Mouse (Mus musculus) forebrain, embryonic 10.5 days (tissue): ENCODE measurements at regions not wholly inside any gene's neighbourhood (a gene's known extent, or its start where the extent isn't known, plus 50 kb on each side); places are given as distances from the start of the nearest gene placed in this dataset.

ENCODE experiments used
- DNase-seq: peaks from one replicate; pipeline ENCODE4 v3.0.0-alpha.2; 2017; ENCODE audit warnings: low spot score; ENCODE audit errors: extremely low spot score
- H3K27ac ChIP-seq: fragments of 300-500 bp; sonication (generic); 2 replicates; pipeline ENCODE4 v1.5.1; 2016; ENCODE audit warnings: mild to moderate bottlenecking
- H3K27me3 ChIP-seq: fragments of 300-500 bp; sonication (generic); 2 replicates; pipeline ENCODE4 v1.6.1; 2016; ENCODE audit warnings: mild to moderate bottlenecking; ENCODE audit not compliant: poor library complexity, severe bottlenecking
- H3K36me3 ChIP-seq: fragments of 300-500 bp; sonication (generic); replicated peaks from 2 replicates; pipeline ENCODE4 v1.6.1; 2016; ENCODE audit warnings: mild to moderate bottlenecking, moderate library complexity
- H3K4me1 ChIP-seq: fragments of 300-500 bp; sonication (generic); 2 replicates; pipeline ENCODE4 v1.6.1; 2016
- H3K4me3 ChIP-seq: fragments of 300-500 bp; sonication (generic); 2 replicates; pipeline ENCODE4 v1.5.1; 2016; ENCODE audit warnings: mild to moderate bottlenecking, moderate library complexity
- H3K9me3 ChIP-seq: fragments of 300-500 bp; sonication (generic); 2 replicates; pipeline ENCODE4 v1.6.1; 2016; ENCODE audit warnings: mild to moderate bottlenecking, moderate library complexity
- WGBS: fragments of 180-500 bp; shearing (Covaris S2); methylation state at CpG from one replicate; pipeline ENCODE4 v1.1.7; 2016; 5-methylcytosine and 5-hydroxymethylcytosine counted together

DNA sequence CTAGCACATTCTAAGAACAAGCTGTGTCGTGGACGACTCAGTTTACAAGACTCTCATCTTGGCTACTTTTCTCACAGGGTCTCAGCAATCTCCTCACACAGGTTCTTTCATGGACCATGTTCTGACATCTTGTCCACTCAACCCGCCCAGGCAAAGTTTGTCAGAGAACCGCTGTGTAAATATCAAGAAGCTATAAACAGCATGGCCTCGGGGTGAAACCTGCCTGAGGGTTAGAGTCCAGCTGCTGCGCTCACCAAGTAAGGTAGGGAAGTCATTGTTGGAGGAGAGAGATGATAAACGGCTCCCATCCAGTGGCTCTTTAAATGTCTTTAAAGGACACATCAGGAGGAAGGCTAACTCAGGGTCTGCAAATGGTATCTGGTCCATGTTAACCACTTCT, 151.3 kb upstream of the Mylip start:
- DNase-seq = no peak
- Histone ChIP-seq H3K9me3 (no peaks in the 10 kb centered on the region), H3K27me3 (no peaks in the 10 kb centered on the region), H3K27ac (no peak overlapping the region), H3K4me3 (no peak overlapping the region), H3K36me3 (no peaks in the 10 kb centered on the region), H3K4me1 (peaks cover 19% of the 10 kb centered on the region)
- 88% methylated on average over 7 of the region's 7 CpGs for WGBS

DNA sequence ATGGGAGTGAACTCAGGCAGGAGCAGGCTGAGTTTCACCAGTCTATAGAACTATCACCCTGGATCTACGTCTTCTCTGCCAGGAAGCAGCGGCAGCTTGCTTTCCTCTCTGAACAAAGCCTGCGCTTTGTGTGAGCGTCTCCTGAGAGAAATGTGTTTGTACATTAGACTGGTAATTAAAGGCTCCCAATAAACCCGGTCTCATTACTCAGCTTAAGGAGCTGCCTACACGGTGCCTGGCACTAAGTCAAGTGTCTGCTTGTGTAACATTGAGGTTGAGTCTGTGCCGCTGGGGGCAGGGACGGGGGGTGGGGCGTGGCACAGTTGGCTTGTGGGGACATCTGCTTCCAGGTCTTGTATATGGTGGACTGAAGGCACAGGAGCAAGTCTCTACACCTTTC, 150.4 kb upstream of the Mylip start:
- Histone ChIP-seq H3K27ac (no peak overlapping the region), H3K9me3 (no peaks in the 10 kb centered on the region), H3K4me3 (no peak overlapping the region), H3K27me3 (no peaks in the 10 kb centered on the region), H3K36me3 (no peaks in the 10 kb centered on the region), H3K4me1 (peaks cover 19% of the 10 kb centered on the region)
- DNase-seq = no peak
- WGBS = 82% methylated on average over 9 of the region's 9 CpGs

DNA sequence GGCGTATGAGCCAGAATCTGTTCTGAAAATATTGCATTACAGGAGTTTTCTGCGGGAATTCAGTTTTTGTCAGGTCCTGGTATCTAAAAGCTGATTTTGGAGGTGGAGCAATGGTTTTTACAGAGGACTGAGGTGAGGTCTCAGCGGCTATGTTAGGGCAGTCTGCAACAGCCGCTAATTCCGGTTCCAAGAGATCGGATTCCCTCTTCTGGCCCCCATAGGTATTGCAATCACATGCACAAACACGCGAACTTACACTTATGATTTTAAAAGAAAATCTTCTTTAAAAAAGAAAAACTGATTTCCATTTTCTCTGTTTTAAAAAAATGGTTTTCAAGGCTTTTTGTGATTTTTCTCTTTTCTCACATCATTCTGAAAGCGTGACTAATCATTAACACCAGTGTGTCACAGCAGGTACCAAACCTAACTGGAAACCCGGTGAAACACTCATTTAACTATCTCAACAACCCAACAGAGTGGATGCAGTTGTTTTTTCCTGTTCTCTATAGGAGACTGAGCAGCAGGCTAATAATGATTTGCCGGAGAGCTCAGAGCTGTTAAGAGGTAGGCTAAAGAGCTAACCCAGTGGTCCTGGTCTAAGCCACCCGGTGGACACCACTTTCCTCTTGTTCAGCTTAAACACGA, 149.4 kb upstream of the Mylip start:
- Histone ChIP-seq H3K9me3 (no peaks in the 10 kb centered on the region), H3K27me3 (no peaks in the 10 kb centered on the region), H3K4me3 (no peak overlapping the region), H3K4me1 (peaks cover 22% of the 10 kb centered on the region), H3K36me3 (no peaks in the 10 kb centered on the region), H3K27ac (no peak overlapping the region)
- no peak for DNase-seq
- whole genome bisulfite sequencing = 81% methylated on average over 13 of the region's 13 CpGs

DNA sequence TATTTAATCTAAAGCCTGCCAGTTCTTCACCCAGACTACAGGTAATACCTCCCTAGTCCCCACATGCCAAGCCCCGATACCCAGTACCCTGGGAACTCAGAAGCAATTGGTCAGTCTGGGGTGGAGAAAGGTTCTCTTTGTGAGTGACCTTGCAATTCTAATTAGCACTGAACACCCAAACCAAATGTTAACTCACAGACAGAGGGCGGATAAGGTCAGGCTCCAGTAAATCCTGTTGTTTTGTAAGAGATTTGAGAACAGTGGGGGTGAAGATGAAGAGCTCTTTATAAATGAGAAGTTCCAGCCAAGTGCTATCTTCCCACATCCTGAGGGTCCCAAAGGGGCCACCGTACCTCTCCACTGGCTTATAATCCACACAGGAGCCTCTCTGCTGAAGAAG, 147.3 kb upstream of the Mylip start:
- 39% methylated on average over 3 of the region's 3 CpGs for WGBS
- H3K27ac ChIP-seq = no peak overlapping the region

DNA sequence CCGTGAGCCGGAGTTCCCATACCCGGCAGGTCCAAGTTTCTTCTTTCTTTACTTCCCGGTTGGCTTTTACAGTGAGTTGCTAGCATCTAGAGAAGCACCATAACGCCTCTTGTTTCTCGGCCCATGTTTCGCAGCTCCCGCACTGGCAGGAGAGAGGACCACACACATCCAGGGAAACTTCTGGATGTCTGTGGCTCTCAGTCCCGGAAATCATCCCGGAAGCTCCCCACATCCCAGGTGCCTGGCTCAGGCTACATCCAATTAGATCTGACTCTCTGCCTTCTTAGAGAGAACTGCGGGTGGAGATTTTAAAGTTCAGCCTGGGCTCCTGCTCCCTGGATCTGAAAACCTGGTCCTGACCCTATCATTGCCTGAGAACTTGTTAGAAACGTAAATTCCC, 146.8 kb upstream of the Mylip start:
- H3K9me3 ChIP-seq = no peaks in the 10 kb centered on the region
- H3K4me3 ChIP-seq = no peak overlapping the region
- H3K27ac ChIP-seq = no peak overlapping the region
- no peaks in the 10 kb centered on the region for H3K27me3 ChIP-seq
- 66% methylated on average over 12 of the region's 12 CpGs for WGBS
- peaks cover 26% of the 10 kb centered on the region for H3K4me1 ChIP-seq
- DNase-seq = no peak
- no peaks in the 10 kb centered on the region for H3K36me3 ChIP-seq

More for the DNA sequence above, 147.3 kb upstream of the Mylip start:
- Histone ChIP-seq H3K9me3 (no peaks in the 10 kb centered on the region), H3K36me3 (no peaks in the 10 kb centered on the region), H3K4me3 (no peak overlapping the region), H3K27me3 (no peaks in the 10 kb centered on the region), H3K4me1 (peaks cover 26% of the 10 kb centered on the region)
- DNase-seq = no peak

DNA sequence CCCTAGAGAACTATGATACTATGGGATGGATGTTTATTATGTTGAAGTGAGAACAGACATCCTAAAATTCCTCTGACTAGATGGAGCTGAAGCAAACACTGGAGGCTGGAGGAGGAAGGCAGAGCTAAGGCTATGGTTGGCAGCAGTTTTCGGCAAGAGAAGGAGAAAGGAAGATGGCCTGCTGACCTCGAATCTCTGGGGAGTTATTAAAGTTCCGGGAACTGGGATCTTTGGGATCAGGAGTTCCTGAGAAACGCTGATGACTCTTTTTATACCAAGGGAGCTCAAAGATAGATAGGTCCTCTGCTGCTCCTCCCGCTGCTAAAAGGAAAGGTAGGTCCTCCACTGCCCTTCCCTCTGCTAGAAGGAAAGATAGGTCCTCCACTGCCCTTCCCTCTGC, 143.9 kb upstream of the Mylip start:
- Histone ChIP-seq H3K27me3 (peaks cover 4% of the 10 kb centered on the region; the same call in 1 of the 2 replicates), H3K4me1 (peaks cover 33% of the 10 kb centered on the region), H3K27ac (no peak overlapping the region), H3K9me3 (no peaks in the 10 kb centered on the region), H3K4me3 (no peak overlapping the region), H3K36me3 (no peaks in the 10 kb centered on the region)
- 69% methylated on average over 5 of the region's 5 CpGs for WGBS
- DNase-seq = no peak

DNA sequence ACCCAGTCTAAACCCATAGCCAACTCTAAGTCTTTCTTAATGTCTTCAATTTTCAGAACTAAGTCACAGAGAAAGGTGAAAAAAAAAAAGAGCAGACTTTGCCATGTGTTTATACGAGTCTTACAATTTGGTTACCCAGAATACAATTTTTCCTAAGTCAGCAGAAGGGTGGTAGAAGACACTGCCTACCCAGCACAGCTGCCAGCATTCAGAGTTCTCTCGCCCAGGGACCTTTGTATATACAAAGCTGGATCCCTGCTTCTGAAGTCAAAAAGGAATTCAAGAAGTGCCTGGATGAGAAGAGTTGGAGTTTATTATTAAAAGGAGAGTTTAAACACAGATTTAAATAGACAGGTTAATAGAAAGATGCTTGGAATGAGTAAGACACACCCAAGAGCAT, 143.2 kb upstream of the Mylip start:
- no peak for DNase-seq
- Histone ChIP-seq H3K27ac (no peak overlapping the region), H3K27me3 (peaks cover 4% of the 10 kb centered on the region; the same call in 1 of the 2 replicates), H3K4me3 (no peak overlapping the region), H3K9me3 (no peaks in the 10 kb centered on the region), H3K36me3 (no peaks in the 10 kb centered on the region), H3K4me1 (peaks cover 33% of the 10 kb centered on the region)
- 82% methylated on average over 2 of the region's 2 CpGs for WGBS

DNA sequence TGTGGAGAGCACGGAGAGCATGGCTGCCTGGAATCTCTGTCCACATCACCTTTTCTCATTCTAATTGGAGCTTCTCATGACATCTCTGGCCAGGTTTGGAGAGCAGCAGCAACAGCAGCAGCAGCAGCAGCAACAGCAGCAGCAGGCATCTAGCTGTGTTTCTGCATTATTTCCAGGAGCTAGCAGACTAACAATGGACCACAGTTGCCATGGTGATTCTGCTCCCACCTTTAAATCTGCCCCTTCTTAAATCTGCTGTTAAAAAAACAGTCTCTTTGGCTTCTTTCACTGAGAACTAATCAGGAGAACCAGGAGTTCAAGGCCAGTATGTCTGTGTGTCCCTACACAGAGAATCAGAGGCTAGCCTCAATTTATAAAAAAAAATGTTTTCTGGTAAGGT, 139.5 kb upstream of the Mylip start:
- H3K9me3 ChIP-seq = no peaks in the 10 kb centered on the region
- H3K36me3 ChIP-seq = no peaks in the 10 kb centered on the region
- peaks cover 4% of the 10 kb centered on the region; the same call in 1 of the 2 replicates for H3K27me3 ChIP-seq
- 31% methylated on average over 1 of the region's 1 CpGs for WGBS
- H3K4me3 ChIP-seq = no peak overlapping the region
- H3K27ac ChIP-seq = peak overlapping the region; percentile 30; the same call in 1 of the 2 replicates
- DNase-seq = no peak
- H3K4me1 ChIP-seq = peaks cover 20% of the 10 kb centered on the region

DNA sequence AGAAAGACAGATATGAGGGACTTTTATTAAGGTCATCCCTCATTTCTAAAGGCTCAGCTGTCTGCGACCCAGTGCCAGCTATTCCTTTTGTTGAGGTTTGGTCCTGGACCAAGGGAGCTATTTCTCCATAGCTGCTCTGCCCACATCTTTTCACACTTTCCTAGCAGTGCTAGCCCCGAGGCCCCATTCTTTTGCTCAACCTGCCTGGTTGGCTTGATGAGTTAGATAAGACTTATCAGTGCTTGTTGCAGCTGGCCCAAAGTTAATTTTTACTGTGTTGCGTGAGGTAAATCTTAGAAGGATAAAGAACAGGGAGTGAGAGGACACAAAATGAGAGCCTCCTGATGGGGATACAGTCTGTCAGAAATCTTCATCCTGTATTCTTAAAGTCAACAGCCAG, 138.5 kb upstream of the Mylip start:
- Histone ChIP-seq H3K4me3 (no peak overlapping the region), H3K36me3 (no peaks in the 10 kb centered on the region), H3K9me3 (no peaks in the 10 kb centered on the region), H3K4me1 (peaks cover 11% of the 10 kb centered on the region), H3K27me3 (peaks cover 4% of the 10 kb centered on the region; the same call in 1 of the 2 replicates), H3K27ac (no peak overlapping the region)
- 87% methylated on average over 3 of the region's 3 CpGs for WGBS
- DNase-seq = no peak

DNA sequence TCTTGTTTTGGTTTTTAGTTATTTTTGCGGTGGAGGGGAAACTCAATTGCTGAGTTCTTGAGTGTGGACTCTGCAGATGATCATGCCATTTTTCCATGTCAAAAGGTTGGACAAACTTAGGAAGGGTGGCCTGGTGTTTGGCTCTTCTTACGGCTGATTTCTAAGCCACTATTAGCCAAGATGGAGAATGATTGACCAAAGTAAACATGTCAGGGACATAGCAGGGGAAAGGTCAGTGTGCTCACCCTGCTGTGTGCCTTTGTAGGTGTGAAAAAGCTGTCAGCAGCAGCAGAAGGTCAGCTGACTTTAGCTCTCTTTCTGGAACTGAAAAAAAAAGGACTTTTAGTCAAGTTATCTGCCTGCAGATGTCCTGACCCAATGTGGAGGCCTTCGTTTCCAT, 137.4 kb upstream of the Mylip start:
- no peaks in the 10 kb centered on the region for H3K36me3 ChIP-seq
- DNase-seq = no peak
- whole genome bisulfite sequencing = 87% methylated on average over 3 of the region's 3 CpGs
- H3K4me1 ChIP-seq = peaks cover 11% of the 10 kb centered on the region
- no peak overlapping the region for H3K4me3 ChIP-seq
- no peak overlapping the region for H3K27ac ChIP-seq
- H3K27me3 ChIP-seq = peaks cover 4% of the 10 kb centered on the region; the same call in 1 of the 2 replicates
- H3K9me3 ChIP-seq = no peaks in the 10 kb centered on the region

DNA sequence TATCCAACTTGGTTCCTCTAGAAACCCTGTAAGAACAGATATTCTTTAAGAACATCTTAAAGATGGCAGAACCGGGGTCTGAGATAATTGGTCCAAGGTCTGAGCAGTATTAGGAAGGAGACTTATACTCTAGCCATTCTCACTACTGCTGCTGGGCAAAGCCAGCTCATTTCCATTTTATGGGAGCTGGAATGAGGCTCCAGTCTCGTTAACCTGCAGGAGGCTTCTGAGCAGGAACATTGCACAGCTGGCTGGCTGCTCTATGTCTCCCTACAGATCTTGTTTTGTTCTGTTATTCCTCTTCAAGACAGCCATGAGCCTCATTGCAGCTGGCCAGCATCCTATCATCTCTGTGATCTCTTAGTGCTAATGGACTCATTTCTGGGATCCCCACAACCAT, 136.3 kb upstream of the Mylip start:
- peaks cover 11% of the 10 kb centered on the region for H3K4me1 ChIP-seq
- no peak overlapping the region for H3K27ac ChIP-seq
- no peaks in the 10 kb centered on the region for H3K9me3 ChIP-seq
- H3K36me3 ChIP-seq = no peaks in the 10 kb centered on the region
- H3K27me3 ChIP-seq = peaks cover 4% of the 10 kb centered on the region; the same call in 1 of the 2 replicates
- no peak overlapping the region for H3K4me3 ChIP-seq
- 66% methylated on average over 2 of the region's 2 CpGs for WGBS
- no peak for DNase-seq

DNA sequence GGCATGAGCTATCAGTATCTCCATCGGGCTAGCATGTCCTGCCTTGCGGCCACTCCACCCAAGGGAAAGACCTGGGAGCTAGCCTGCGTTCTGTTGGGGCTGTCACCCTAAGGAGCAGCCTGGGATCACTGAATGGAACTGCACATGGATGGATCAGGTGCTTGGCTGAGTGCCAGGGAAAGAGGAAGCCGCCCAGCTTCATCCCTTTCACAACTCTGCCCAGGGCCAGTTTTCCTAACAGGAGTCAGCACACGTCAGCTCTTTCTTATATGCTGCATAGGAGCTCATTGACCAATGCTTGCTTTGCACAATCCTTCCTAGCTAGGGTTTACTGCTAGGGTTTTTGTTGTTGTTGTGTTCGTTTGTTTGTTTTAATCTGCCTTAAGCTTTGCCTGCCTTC, 134.3 kb upstream of the Mylip start:
- Histone ChIP-seq H3K27ac (no peak overlapping the region), H3K9me3 (no peaks in the 10 kb centered on the region), H3K4me1 (peaks cover 3% of the 10 kb centered on the region), H3K27me3 (no peaks in the 10 kb centered on the region), H3K4me3 (no peak overlapping the region), H3K36me3 (no peaks in the 10 kb centered on the region)
- 88% methylated on average over 6 of the region's 6 CpGs for WGBS
- DNase-seq = no peak

DNA sequence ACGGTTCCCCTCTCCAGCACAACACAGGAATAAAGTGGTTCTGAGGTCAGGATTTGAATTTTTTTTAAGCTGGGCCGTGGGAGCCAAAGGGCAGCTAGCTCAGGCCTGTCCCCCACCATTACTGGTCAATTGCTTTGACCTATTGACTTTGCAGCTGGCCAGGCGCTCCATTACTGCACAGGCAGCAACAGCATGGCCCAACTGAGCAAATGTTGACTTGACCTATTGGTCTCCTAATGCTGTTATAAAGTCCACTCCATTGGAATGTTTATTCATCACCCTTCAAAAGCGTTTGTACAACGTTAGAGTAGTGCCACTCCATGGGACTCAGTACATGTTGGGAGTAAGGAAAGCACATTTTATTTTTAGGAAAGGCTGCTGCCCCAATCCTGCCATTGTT, 127.5 kb upstream of the Mylip start:
- Histone ChIP-seq H3K36me3 (no peaks in the 10 kb centered on the region), H3K27ac (no peak overlapping the region), H3K4me3 (no peak overlapping the region), H3K9me3 (no peaks in the 10 kb centered on the region), H3K4me1 (peaks cover 4% of the 10 kb centered on the region; the same call in 1 of the 2 replicates), H3K27me3 (no peaks in the 10 kb centered on the region)
- 50% methylated on average over 5 of the region's 5 CpGs for WGBS
- no peak for DNase-seq
